Mouse (Mus musculus) layer of hippocampus, adult 2 months (tissue): Measurements from ENCODE around the gene Mzf1. TPM values are rescaled to one million over a fixed set of nuclear protein-coding genes. Genes with fewer than 3 reads are reported as not detected.

ENCODE experiments used
- DNase-seq, 2 experiments: peaks; one replicate each; pipeline ENCODE4 v3.0.0; 2022; ENCODE audit warnings: low spot score in 2 of 2
- H3K27ac ChIP-seq: fragments of 200-600 bp; 2 replicates; pipeline ENCODE4 v1.8.1; 2022
- H3K4me3 ChIP-seq: fragments of 200-600 bp; 2 replicates; pipeline ENCODE4 v1.8.1; 2022; ENCODE audit warnings: mild to moderate bottlenecking
- CTCF ChIP-seq: fragments of 200-600 bp; conservative IDR thresholded peaks from 2 replicates; pipeline ENCODE4 v1.8.1; 2022; ENCODE audit warnings: antibody characterized with exemption, mild to moderate bottlenecking, moderate library complexity
- total RNA-seq, 2 experiments: library from RNA; stranded (reverse); gene quantifications; 2 replicates each; pipeline ENCODE4 v1.2.3; 2021

The Mzf1 gene
- total RNA-seq, 2 experiments from 2014 or later, result 15.7 to 17.8 TPM

DNA sequence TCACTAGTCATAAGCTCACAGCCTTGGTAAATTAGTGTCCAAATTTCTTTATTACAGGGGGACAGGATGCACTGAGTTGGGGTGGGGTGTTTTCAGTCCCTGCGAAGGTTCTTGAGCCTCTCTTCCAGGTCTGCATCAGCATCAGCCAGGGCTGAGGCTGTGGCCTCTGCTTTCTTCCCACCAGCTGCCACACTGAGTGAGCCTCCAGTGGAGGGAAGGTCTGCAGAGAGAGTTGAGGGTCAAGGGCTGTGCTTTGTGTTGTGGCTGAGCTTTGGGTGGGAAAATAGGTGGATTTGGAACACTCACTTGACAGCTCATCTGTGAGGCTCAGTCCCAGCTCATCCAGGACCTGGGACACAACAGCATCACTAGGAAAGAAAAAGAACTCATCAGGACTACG, 22.6 kb downstream of the Mzf1 start:
- no peak overlapping the region for H3K4me3 ChIP-seq
- DNase-seq, result no peak
- no peak overlapping the region for H3K27ac ChIP-seq
- no peak for TF ChIP-seq CTCF

DNA sequence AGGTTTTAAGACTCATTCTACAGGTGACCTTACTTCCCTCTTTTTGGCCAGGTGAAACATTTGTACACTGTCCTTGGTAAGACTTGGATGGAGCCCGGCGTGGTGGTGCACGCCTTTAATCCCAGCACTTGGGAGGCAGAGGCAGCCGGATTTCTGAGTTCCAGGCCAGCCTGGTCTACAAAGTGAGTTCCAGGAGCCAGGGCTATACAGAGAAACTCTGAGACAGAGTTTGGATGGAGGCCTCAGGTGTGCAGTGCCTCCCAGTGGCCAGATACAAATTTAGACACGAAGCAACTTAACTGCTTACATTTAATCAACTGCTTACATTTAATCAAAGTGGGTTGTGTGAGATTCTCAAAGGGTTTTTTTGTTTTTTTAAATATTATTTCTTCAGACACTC, 23.5 kb downstream of the Mzf1 start:
- no peak for DNase-seq
- TF ChIP-seq CTCF, result peak; percentile 72
- Histone ChIP-seq H3K27ac (no peak overlapping the region), H3K4me3 (no peak overlapping the region)

DNA sequence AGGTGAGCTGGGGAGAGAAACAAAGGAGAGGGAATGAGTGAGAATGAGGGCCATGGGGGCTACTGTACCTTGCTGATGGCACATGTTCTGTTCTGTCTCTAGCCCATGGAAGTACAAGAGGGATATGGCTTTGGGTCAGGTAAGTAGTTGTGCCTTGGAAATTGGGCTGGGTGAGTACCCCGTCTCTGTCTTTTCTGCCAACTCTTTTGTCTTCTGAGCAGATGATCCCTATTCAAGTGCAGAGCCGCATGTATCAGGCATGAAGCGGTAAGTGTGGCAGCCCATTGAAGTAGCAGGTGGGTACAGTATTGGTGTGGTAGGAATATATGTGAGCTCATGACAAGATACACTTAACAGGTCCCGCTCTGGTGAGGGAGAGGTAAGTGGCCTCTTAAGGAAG, 25.6 kb downstream of the Mzf1 start:
- DNase-seq, result no peak
- no peak for TF ChIP-seq CTCF
- Histone ChIP-seq H3K4me3 (no peak overlapping the region), H3K27ac (no peak overlapping the region)

GRCm38 (mm10) chr7:13025511-13026112, 29.0 kb downstream of the Mzf1 start:
- TF ChIP-seq CTCF, result no peak
- peak overlapping the region; percentile 93 for H3K4me3 ChIP-seq
- H3K27ac ChIP-seq, result peak overlapping the region; percentile 98
- no peak for DNase-seq

DNA sequence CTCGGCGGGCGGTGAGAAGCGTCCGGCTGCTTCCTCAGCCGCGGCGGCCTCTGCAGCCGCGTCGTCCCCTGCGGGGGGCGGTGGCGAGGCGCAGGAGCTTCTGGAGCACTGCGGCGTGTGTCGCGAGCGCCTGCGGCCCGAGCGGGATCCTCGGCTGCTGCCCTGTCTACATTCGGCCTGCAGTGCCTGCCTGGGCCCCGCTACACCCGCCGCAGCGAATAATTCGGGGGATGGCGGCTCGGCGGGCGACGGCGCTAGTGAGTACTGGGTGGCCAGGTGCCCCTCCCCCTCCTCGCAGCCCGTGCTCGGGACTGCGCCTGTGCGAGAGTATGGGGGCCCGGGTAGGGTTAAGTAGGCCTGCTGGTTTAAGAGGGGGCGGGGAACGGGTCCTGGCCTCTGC, 29.8 kb downstream of the Mzf1 start:
- no peak; the same call in none of the 2 replicates for TF ChIP-seq CTCF
- Histone ChIP-seq H3K27ac (peak overlapping the region; percentile 98), H3K4me3 (peak overlapping the region; percentile 93)
- peak; percentile 85 to 86 for DNase-seq

- peak overlapping the region; percentile 98 for H3K27ac ChIP-seq
- TF ChIP-seq CTCF, result no peak
- peak; percentile 90 to 94 for DNase-seq
- peak overlapping the region; percentile 93 for H3K4me3 ChIP-seq
Measured at GRCm38 (mm10) chr7:13023928-13024731, 30.4 kb downstream of the Mzf1 start.

DNA sequence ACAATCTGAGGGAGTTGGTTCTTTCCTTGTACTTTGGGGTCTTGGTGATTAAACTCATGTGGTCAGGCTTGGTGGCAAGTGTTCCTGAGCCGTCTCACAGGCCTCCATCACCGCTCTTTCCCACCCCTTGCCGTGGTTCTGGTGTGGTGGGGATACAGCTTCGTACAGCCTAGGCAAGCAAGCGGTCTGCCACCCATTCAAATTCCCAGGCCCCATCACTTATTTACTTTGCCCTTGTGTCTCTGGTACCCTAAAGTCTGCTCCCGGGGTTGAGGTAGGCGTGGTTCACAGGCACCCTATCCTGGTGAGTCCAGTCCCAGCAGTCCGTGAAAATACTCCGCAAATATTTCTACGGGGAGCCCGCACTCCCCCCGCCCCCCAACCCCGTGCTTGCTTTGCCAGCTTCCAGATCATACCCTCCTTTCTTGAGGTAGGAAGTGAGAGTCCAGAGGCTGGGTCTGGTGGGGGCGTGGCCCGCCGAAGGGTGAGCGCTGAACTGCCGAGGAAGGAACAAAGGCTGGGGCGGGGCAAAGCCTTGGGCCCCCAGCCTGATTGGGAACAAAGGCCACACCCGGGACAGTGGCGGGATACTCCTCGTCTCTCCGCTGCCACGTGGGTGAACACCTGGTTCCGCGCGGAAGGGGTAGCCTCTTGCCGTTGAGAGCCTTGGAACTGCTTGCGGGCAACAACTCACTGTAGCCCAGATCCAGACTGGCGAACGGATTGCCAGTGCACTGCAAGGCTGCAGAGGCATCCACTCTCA, 31.6 kb downstream of the Mzf1 start:
- no peak for TF ChIP-seq CTCF
- Histone ChIP-seq H3K27ac (peak overlapping the region; percentile 98; the same call in 1 of the 2 replicates), H3K4me3 (peak overlapping the region; percentile 93)
- no peak for DNase-seq

GRCm38 (mm10) chr7:13015217-13015616, 39.3 kb downstream of the Mzf1 start:
- TF ChIP-seq CTCF, result no peak
- Histone ChIP-seq H3K4me3 (no peak overlapping the region), H3K27ac (no peak overlapping the region)
- no peak for DNase-seq

GRCm38 (mm10) chr7:13014275-13014839, 40.2 kb downstream of the Mzf1 start:
- TF ChIP-seq CTCF, result no peak
- no peak for DNase-seq
- Histone ChIP-seq H3K27ac (no peak overlapping the region), H3K4me3 (no peak overlapping the region)

- no peak for TF ChIP-seq CTCF
- no peak for DNase-seq
- H3K4me3 ChIP-seq, result no peak overlapping the region
- no peak overlapping the region for H3K27ac ChIP-seq
Measured at GRCm38 (mm10) chr7:13013671-13014070, 40.9 kb downstream of the Mzf1 start.

GRCm38 (mm10) chr7:13010005-13010908, 44.3 kb downstream of the Mzf1 start, which contains the start of gene Zbtb45:
Gene Zbtb45 (minus strand): TSS chr7:13010034.
- TF ChIP-seq CTCF, result no peak
- peak within 1 kb of the TSS; percentile 99 for H3K27ac ChIP-seq
- no peak for DNase-seq
- peak within 1 kb of the TSS; percentile 94 for H3K4me3 ChIP-seq
